Mouse (Mus musculus): ENCODE data around the gene Adam15. TPM values are rescaled to one million over a fixed set of nuclear protein-coding genes. Genes with fewer than 3 reads are reported as not detected.

Gene Adam15
- polyA plus RNA-seq, 1 experiment from 2014 or later = 44.0 TPM

DNA sequence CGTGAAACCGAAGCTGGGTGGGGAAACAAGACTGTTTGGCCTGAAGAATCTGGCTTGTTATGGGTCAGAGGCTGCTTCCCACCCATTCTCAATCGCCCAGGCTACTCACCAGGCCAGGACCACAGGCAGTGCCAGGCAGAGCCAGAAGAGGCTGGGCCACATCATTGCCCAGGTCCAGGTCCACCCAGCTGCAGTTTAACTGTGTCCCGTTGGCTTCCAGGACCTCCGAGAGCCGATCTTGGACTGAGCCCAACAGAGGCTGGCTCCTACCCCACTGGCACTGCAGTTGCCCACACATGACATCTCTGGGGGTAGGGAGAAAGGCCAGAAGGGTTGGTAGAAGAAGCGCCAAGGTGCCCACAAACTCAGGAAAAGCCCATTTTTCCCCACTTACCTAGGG, 6.5 kb downstream of the Adam15 start:
- peaks cover 23% of the 10 kb centered on the region for H3K4me1 ChIP-seq (replicated peaks; ENCODE audit: control insufficient read depth, insufficient read depth, low read length)
- no peak overlapping the region for H3K4me2 ChIP-seq (replicated peaks)
- H3K9ac ChIP-seq = no peak overlapping the region
- ATAC-seq (ENCODE audit: low FRiP score) = no peak
- H3K9me3 ChIP-seq (ENCODE audit: control insufficient read depth, low read length) = no peaks in the 10 kb centered on the region
- H3K27me3 ChIP-seq (ENCODE audit: control insufficient read depth, insufficient read depth, low read length) = peaks cover 6% of the 10 kb centered on the region; the same call in 1 of the 2 replicates
- no peak for DNase-seq (ENCODE audit: low spot score)
- H3K27ac ChIP-seq = no peak overlapping the region
- 0 out of 2 replicates have a peak, but pooled peaks cover 13% of the 10 kb centered on the region for H3K36me3 ChIP-seq (replicated peaks; ENCODE audit: control insufficient read depth, insufficient read depth)
- no peak overlapping the region for H3K4me3 ChIP-seq (replicated peaks; ENCODE audit: low read length)
- WGBS = 83% methylated on average over 7 of the region's 7 CpGs

DNA sequence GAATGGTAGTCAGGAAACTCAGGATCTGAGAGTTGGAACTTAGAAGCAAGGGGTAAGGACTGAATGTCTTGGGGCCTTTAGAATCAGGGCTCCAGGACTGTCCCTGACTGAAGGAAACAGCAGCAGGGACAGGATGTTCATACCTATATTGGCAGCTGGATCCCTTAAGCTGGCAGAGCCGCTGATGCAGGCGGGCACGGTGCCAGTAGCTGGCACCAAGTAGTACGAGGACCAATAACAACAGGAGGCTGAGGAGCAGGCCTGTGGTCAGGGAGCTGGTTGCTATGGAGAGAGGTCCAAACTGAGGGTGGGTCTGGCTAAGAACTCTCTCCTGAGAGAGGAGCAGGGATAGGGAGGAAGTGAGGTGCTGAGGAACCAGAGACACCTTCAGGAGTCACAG, 8.0 kb downstream of the Adam15 start:
- H3K4me2 ChIP-seq (replicated peaks) = no peak overlapping the region
- H3K27me3 ChIP-seq (ENCODE audit: control insufficient read depth, insufficient read depth, low read length) = no peaks in the 10 kb centered on the region
- WGBS = 80% methylated on average over 4 of the region's 4 CpGs
- no peak overlapping the region for H3K27ac ChIP-seq
- peaks cover 30% of the 10 kb centered on the region for H3K4me1 ChIP-seq (replicated peaks; ENCODE audit: control insufficient read depth, insufficient read depth, low read length)
- 0 out of 2 replicates have a peak, but pooled peaks cover 13% of the 10 kb centered on the region for H3K36me3 ChIP-seq (replicated peaks; ENCODE audit: control insufficient read depth, insufficient read depth)
- H3K9me3 ChIP-seq (ENCODE audit: control insufficient read depth, low read length) = no peaks in the 10 kb centered on the region
- DNase-seq (ENCODE audit: low spot score) (no peak), ATAC-seq (ENCODE audit: low FRiP score) (no peak)
- no peak overlapping the region for H3K9ac ChIP-seq
- H3K4me3 ChIP-seq (replicated peaks; ENCODE audit: low read length) = no peak overlapping the region

GRCm38 (mm10) chr3:89340465-89340864, 9.3 kb downstream of the Adam15 start:
- peak overlapping the region; percentile 50 for H3K9ac ChIP-seq
- peak overlapping the region; percentile 59 for H3K4me2 ChIP-seq (replicated peaks)
- no peak overlapping the region for H3K27ac ChIP-seq
- 1% methylated on average over 11 of the region's 11 CpGs for WGBS
- no peaks in the 10 kb centered on the region for H3K27me3 ChIP-seq (ENCODE audit: control insufficient read depth, insufficient read depth, low read length)
- no peaks in the 10 kb centered on the region for H3K9me3 ChIP-seq (ENCODE audit: control insufficient read depth, low read length)
- DNase-seq (ENCODE audit: low spot score) (peak; percentile 91), ATAC-seq (ENCODE audit: low FRiP score) (peak; percentile 26)
- H3K36me3 ChIP-seq (replicated peaks; ENCODE audit: control insufficient read depth, insufficient read depth) = 0 out of 2 replicates have a peak, but pooled peaks cover 13% of the 10 kb centered on the region
- H3K4me3 ChIP-seq (replicated peaks; ENCODE audit: low read length) = peak overlapping the region; percentile 29
- peaks cover 35% of the 10 kb centered on the region for H3K4me1 ChIP-seq (replicated peaks; ENCODE audit: control insufficient read depth, insufficient read depth, low read length)

GRCm38 (mm10) chr3:89339416-89339815, 10.4 kb downstream of the Adam15 start:
- Histone ChIP-seq H3K9me3 (ENCODE audit: control insufficient read depth, low read length) (no peaks in the 10 kb centered on the region), H3K27me3 (ENCODE audit: control insufficient read depth, insufficient read depth, low read length) (no peaks in the 10 kb centered on the region), H3K4me3 (replicated peaks; ENCODE audit: low read length) (no peak overlapping the region), H3K9ac (no peak overlapping the region), H3K36me3 (replicated peaks; ENCODE audit: control insufficient read depth, insufficient read depth) (0 out of 2 replicates have a peak, but pooled peaks cover 13% of the 10 kb centered on the region), H3K4me1 (replicated peaks; ENCODE audit: control insufficient read depth, insufficient read depth, low read length) (peaks cover 35% of the 10 kb centered on the region), H3K27ac (no peak overlapping the region), H3K4me2 (replicated peaks) (peak overlapping the region; percentile 59; the same call in 1 of the 2 replicates)
- peak; percentile 65 for DNase-seq (ENCODE audit: low spot score)
- WGBS = 23% methylated on average over 8 of the region's 8 CpGs
- no peak for ATAC-seq (ENCODE audit: low FRiP score)

DNA sequence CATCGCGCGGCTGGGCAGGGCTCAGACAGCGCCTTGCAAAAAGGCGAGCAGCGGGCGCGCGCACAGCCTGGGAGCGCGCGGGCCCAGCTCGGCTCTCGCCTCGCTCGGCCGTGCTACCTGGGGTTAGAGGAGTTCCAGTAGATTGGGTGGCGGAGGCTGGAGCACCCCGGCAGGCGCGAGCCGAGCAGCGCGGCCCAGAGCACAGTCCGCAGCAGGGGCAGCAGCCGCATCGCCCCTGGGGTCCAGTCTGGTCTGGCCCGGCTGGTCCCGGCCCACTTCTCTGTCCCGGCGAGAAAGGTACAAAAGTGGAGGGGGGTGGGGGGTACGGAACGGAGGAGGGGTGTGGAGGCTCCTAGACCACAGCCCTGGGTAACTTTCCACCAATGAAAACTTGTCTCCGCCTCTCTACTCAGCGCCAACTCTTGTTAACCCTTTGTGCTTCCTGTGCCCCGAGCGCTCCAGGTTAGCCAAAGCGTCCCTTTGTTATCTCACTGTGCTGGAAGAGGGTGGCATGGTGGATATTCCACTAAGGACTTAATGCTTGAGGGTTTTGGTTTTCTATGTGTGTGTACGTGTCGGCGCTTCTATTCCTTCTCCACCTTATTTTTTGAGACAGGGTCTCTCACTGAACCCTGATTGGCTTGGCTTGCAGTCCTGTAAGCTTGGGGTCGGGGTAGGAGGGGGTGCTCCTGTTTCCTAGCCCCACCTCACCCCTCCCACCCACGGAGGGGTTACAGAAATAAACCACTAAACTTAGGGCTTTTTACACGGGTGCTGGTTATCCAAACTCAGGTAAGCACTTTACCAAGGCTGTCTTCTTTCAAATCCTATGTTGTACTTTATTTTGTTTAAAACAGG, 11.8 kb downstream of the Adam15 start, which contains the start of gene Efna4:
Efna4 (minus strand) TSS at position 308 of the 858 bp plus-strand sequence.
- Histone ChIP-seq H3K4me3 (replicated peaks; ENCODE audit: low read length) (peak within 1 kb of the TSS; percentile 83), H3K9me3 (ENCODE audit: control insufficient read depth, low read length) (no peaks in the 10 kb centered on the region), H3K4me2 (replicated peaks) (peak within 1 kb of the TSS; percentile 88), H3K27ac (peak within 1 kb of the TSS; percentile 70), H3K27me3 (ENCODE audit: control insufficient read depth, insufficient read depth, low read length) (no peaks in the 10 kb centered on the region), H3K36me3 (replicated peaks; ENCODE audit: control insufficient read depth, insufficient read depth) (0 out of 2 replicates have a peak, but pooled peaks cover 1% of the 10 kb centered on the region), H3K9ac (peak within 1 kb of the TSS; percentile 84), H3K4me1 (replicated peaks; ENCODE audit: control insufficient read depth, insufficient read depth, low read length) (peaks cover 38% of the 10 kb centered on the region)
- peak; percentile 75 for DNase-seq (ENCODE audit: low spot score)
- peak; percentile 75 for ATAC-seq (ENCODE audit: low FRiP score)
- under 1% methylated on average over 41 of the region's 44 CpGs for WGBS

DNA sequence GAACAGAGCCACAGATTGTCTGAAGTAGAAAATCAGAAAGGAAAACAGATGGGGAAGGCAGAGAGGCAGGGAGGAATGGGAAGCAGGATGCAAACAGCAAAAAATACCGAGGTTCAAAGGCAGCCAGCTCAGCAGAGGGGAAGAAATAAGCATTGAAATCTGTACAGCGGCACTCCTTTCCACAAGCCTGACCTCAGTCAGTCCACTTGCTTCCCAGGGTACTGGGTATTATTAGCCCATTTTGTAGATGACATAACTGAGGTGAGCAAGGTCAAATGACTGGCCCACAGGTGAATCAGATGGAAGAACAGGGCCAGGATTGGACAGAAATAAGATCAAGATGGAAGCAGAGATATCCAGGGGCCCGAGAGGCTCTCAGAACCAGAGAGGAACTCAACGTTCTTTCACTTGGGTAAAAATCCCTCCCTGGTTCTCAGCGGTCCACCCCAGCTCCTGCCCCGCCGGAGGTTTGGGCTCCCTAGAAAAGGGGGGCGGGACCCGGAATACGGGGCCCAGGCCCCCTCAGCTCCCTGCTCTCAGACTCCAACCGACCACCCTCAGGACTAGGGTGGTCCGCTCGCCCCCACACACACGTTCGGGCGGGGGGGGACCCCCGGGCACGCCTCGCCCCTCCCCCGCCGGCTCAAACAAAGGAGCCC, 12.6 kb downstream of the Adam15 start:
- Histone ChIP-seq H3K9ac (peak overlapping the region; percentile 84), H3K36me3 (replicated peaks; ENCODE audit: control insufficient read depth, insufficient read depth) (no peaks in the 10 kb centered on the region), H3K27ac (peak overlapping the region; percentile 70), H3K4me2 (replicated peaks) (peak overlapping the region; percentile 88), H3K4me3 (replicated peaks; ENCODE audit: low read length) (peak overlapping the region; percentile 83), H3K9me3 (ENCODE audit: control insufficient read depth, low read length) (no peaks in the 10 kb centered on the region), H3K4me1 (replicated peaks; ENCODE audit: control insufficient read depth, insufficient read depth, low read length) (peaks cover 46% of the 10 kb centered on the region), H3K27me3 (ENCODE audit: control insufficient read depth, insufficient read depth, low read length) (no peaks in the 10 kb centered on the region)
- 2% methylated on average over 17 of the region's 21 CpGs for WGBS
- DNase-seq (ENCODE audit: low spot score) = no peak
- no peak for ATAC-seq (ENCODE audit: low FRiP score)

DNA sequence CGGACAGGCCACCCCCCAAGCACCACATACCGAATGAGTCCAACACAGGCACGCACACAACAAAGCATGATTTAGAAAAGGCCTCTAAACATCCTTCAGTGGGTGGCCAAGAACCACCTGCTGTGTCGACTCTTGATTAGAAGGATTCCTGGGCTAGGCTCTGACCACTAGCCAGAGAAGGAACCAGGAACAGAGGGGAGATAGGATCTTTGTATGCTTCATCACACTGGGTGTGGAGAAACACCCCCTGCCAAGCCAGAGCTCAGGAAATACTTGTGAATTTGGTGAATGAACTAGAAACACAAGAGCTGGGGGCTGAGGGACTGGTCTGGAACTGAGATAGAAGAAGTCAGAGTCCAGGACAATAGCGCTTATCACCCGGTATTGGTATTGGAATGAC, 13.3 kb downstream of the Adam15 start:
- H3K4me3 ChIP-seq (replicated peaks; ENCODE audit: low read length) = peak overlapping the region; percentile 83
- no peak for ATAC-seq (ENCODE audit: low FRiP score)
- peak overlapping the region; percentile 88 for H3K4me2 ChIP-seq (replicated peaks)
- peak overlapping the region; percentile 84 for H3K9ac ChIP-seq
- 8% methylated on average over 6 of the region's 6 CpGs for WGBS
- no peak overlapping the region for H3K27ac ChIP-seq
- H3K27me3 ChIP-seq (ENCODE audit: control insufficient read depth, insufficient read depth, low read length) = no peaks in the 10 kb centered on the region
- no peaks in the 10 kb centered on the region for H3K9me3 ChIP-seq (ENCODE audit: control insufficient read depth, low read length)
- DNase-seq (ENCODE audit: low spot score) = no peak
- H3K36me3 ChIP-seq (replicated peaks; ENCODE audit: control insufficient read depth, insufficient read depth) = no peaks in the 10 kb centered on the region
- H3K4me1 ChIP-seq (replicated peaks; ENCODE audit: control insufficient read depth, insufficient read depth, low read length) = peaks cover 51% of the 10 kb centered on the region

DNA sequence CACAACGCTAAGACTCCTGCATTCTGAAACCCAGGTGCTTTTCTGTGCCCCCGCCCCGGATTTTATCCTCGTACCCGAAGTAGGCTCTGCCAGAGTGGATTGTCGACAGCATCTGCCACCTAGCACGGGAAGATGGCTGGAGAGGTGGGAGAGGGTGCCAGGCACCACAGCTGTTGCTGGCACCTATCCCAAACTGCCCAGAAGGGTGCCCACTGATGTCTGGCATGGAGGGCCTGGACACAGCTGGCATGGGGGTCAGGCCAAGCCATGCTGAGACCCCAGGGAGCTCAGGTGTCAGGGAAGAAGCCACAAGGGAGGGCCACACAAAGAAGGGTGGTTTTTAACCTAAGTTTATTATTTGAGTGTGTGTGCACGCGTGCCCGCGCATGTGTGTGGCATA, 16.7 kb downstream of the Adam15 start:
- Histone ChIP-seq H3K4me1 (replicated peaks; ENCODE audit: control insufficient read depth, insufficient read depth, low read length) (peaks cover 39% of the 10 kb centered on the region), H3K27ac (peak overlapping the region; percentile 55), H3K4me2 (replicated peaks) (peak overlapping the region; percentile 4), H3K9me3 (ENCODE audit: control insufficient read depth, low read length) (no peaks in the 10 kb centered on the region), H3K9ac (0 out of 2 replicates have a peak overlapping the region, but pooled peaks have one; percentile 4), H3K27me3 (ENCODE audit: control insufficient read depth, insufficient read depth, low read length) (no peaks in the 10 kb centered on the region), H3K36me3 (replicated peaks; ENCODE audit: control insufficient read depth, insufficient read depth) (no peaks in the 10 kb centered on the region), H3K4me3 (replicated peaks; ENCODE audit: low read length) (no peak overlapping the region)
- WGBS = 60% methylated on average over 11 of the region's 11 CpGs
- DNase-seq (ENCODE audit: low spot score) (no peak), ATAC-seq (ENCODE audit: low FRiP score) (no peak)

GRCm38 (mm10) chr3:89332476-89332875, 17.3 kb downstream of the Adam15 start:
- peak overlapping the region; percentile 55 for H3K27ac ChIP-seq
- H3K9me3 ChIP-seq (ENCODE audit: control insufficient read depth, low read length) = no peaks in the 10 kb centered on the region
- peak overlapping the region; percentile 4 for H3K4me2 ChIP-seq (replicated peaks)
- 29% methylated on average over 12 of the region's 12 CpGs for WGBS
- DNase-seq (ENCODE audit: low spot score) = no peak
- H3K27me3 ChIP-seq (ENCODE audit: control insufficient read depth, insufficient read depth, low read length) = no peaks in the 10 kb centered on the region
- no peak overlapping the region for H3K4me3 ChIP-seq (replicated peaks; ENCODE audit: low read length)
- no peaks in the 10 kb centered on the region for H3K36me3 ChIP-seq (replicated peaks; ENCODE audit: control insufficient read depth, insufficient read depth)
- peak; percentile 34; the same call in 1 of the 2 replicates for ATAC-seq (ENCODE audit: low FRiP score)
- H3K9ac ChIP-seq = 0 out of 2 replicates have a peak overlapping the region, but pooled peaks have one; percentile 4
- peaks cover 43% of the 10 kb centered on the region for H3K4me1 ChIP-seq (replicated peaks; ENCODE audit: control insufficient read depth, insufficient read depth, low read length)

All from hindbrain, embryonic 14.5 days (tissue).